Comparison of ENCODE assay signal across 10 mouse cellular contexts in genomic region chr12:69515117-69515516, GRCm38 (mm10).
DNase-seq lines count a peak whose midpoint lies in the region; ATAC-seq and TF ChIP-seq lines count a peak whose summit lies in the region.
"Had no signal": no experiment of that assay in that cellular context is flagged by ENCODE, and none has a peak within 500 bp of the region (broad histone marks: within the 10 kb centered on the region; RNA-seq: fewer than 3 reads in every experiment).

No protein-coding gene starts in this region.

- no peak for TF ChIP-seq POLR2A in cerebellum, adult 2 months (IDR thresholded peaks at IDR 0.05; ENCODE audit: borderline replicate concordance, insufficient read depth, low read length)

- no peaks in the 10 kb centered on the region for H3K9me3 ChIP-seq in heart, embryonic 12.5 days (replicated peaks)
- H3K9me3 ChIP-seq in forebrain, embryonic 12.5 days, result no peaks in the 10 kb centered on the region

- peaks cover 25% of the 10 kb centered on the region for H3K4me1 ChIP-seq in heart, embryonic 12.5 days (replicated peaks)
- no peaks in the 10 kb centered on the region for H3K4me1 ChIP-seq in cerebellum, adult 2 months (ENCODE audit: control insufficient read depth, insufficient read depth, low read length)
- 0 out of 2 replicates have a peak, but pooled peaks cover 3% of the 10 kb centered on the region for H3K4me1 ChIP-seq in forebrain, embryonic 12.5 days

- H3K27ac ChIP-seq in heart, embryonic 12.5 days (ENCODE audit: poor library complexity, severe bottlenecking), result peak overlapping the region; percentile 71
- no peak overlapping the region for H3K27ac ChIP-seq in cerebellum, adult 2 months (ENCODE audit: insufficient read depth, low read length)
- no peak overlapping the region for H3K27ac ChIP-seq in forebrain, embryonic 12.5 days
- H3K27ac ChIP-seq: liver, embryonic 14.5 days had no signal

- no peak overlapping the region for H3K4me3 ChIP-seq in heart, embryonic 12.5 days
- no peak overlapping the region for H3K4me3 ChIP-seq in cerebellum, adult 2 months (replicated peaks; ENCODE audit: insufficient read depth, low read depth, low read length)
- H3K4me3 ChIP-seq in forebrain, embryonic 12.5 days (replicated peaks), result no peak overlapping the region

- no peaks in the 10 kb centered on the region for H3K27me3 ChIP-seq in heart, embryonic 12.5 days (replicated peaks)
- H3K27me3 ChIP-seq in cerebellum, adult 2 months (ENCODE audit: control insufficient read depth, insufficient read depth, low read length), result no peaks in the 10 kb centered on the region
- H3K27me3 ChIP-seq in forebrain, embryonic 12.5 days, result no peaks in the 10 kb centered on the region

- H3K36me3 ChIP-seq in heart, embryonic 12.5 days, result no peaks in the 10 kb centered on the region
- H3K36me3 ChIP-seq in forebrain, embryonic 12.5 days (replicated peaks), result no peaks in the 10 kb centered on the region

- 19% methylated on average over 9 of the region's 9 CpGs for WGBS in heart, embryonic 12.5 days
- WGBS in cerebellum, adult 2 months, result 81% methylated on average over 9 of the region's 9 CpGs
- 79% methylated on average over 9 of the region's 9 CpGs for WGBS in forebrain, embryonic 12.5 days

- H3K4me2 ChIP-seq in heart, embryonic 12.5 days, result no peak overlapping the region
- H3K4me2 ChIP-seq in forebrain, embryonic 12.5 days, result no peak overlapping the region

- peak; percentile 94 for DNase-seq in heart, adult 11 months
- no peak for DNase-seq in heart, postnatal 4 days
- peak; percentile 56 for DNase-seq in adrenal gland, adult 2 months
- DNase-seq in kidney, postnatal 10 days, result peak; percentile 42
- DNase-seq in right cerebral cortex, postnatal 25 days, result no peak
- DNase-seq in cerebellum, adult 2 months, result no peak

- H3K9ac ChIP-seq in heart, embryonic 12.5 days, result no peak overlapping the region
- no peak overlapping the region for H3K9ac ChIP-seq in forebrain, embryonic 12.5 days
- H3K9ac ChIP-seq: liver, embryonic 14.5 days had no signal

- peak; percentile 30; the same call in 1 of the 2 replicates for ATAC-seq in heart, embryonic 12.5 days (ENCODE audit: insufficient number of reproducible peaks, low FRiP score)
- no peak for ATAC-seq in forebrain, embryonic 12.5 days (ENCODE audit: low FRiP score)
- ATAC-seq: forebrain, embryonic 16.5 days had no signal

- no peak for TF ChIP-seq CTCF in cerebellum, adult 2 months (IDR thresholded peaks at IDR 0.05; ENCODE audit: borderline replicate concordance, insufficient read depth, low read depth, low read length)

Comparison
In these comparisons a context has a peak if more than half of its experiments do, and no peak if none do; other contexts are left out.
1. DNase-seq: peak in heart, adult 11 months (single experiment), adrenal gland, adult 2 months (single experiment) and kidney, postnatal 10 days (single experiment); none in heart, postnatal 4 days (single experiment), right cerebral cortex, postnatal 25 days (single experiment) and cerebellum, adult 2 months (0 of 2).